Mouse (Mus musculus): Measurements from ENCODE around the gene Dennd1a. TPM values are rescaled to one million over a fixed set of nuclear protein-coding genes. Genes with fewer than 3 reads are reported as not detected.

Dennd1a gene
- polyA plus RNA-seq, 1 experiment from 2014 or later, result 9.6 TPM

- peak; percentile 28; the same call in 1 of the 2 replicates for ATAC-seq
- Histone ChIP-seq H3K4me3 (ENCODE audit: low read length) (no peak overlapping the region), H3K4me1 (ENCODE audit: control insufficient read depth, insufficient read depth, low read length) (peaks cover 14% of the 10 kb centered on the region), H3K9me3 (ENCODE audit: control insufficient read depth, low read length) (no peaks in the 10 kb centered on the region), H3K9ac (ENCODE audit: low read depth, low read length) (no peak overlapping the region), H3K27ac (ENCODE audit: low read length) (no peak overlapping the region), H3K36me3 (ENCODE audit: control insufficient read depth, insufficient read depth, low read length) (no peaks in the 10 kb centered on the region), H3K27me3 (replicated peaks; ENCODE audit: control insufficient read depth, insufficient read depth, low read length) (no peaks in the 10 kb centered on the region), H3K4me2 (ENCODE audit: low read depth, low read length) (no peak overlapping the region)
- 58% methylated on average over 5 of the region's 5 CpGs for WGBS
Measured at GRCm38 (mm10) chr2:38111655-38112351, 175.4 kb downstream of the Dennd1a start.

DNA sequence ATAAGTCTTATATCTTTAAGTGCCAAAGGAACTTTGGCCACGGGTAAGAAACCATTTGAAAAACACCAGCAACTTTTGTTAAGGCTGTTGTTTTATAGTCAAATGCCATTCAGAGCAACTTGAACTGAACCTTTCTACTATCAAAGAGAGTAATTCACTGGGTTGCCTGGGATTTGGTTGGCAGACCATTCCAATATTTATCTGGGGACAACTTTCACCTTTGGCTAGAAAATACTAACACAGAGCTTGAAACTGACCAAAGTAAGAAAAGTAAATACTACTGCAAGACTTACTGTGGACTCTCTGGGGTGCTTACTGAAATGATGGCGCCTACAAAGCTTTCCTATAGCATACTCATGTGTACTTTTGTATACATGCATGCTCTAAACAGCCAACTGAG lies 178.6 kb downstream of the Dennd1a start:
- WGBS, result 87% methylated on average over 2 of the region's 2 CpGs
- Histone ChIP-seq H3K9me3 (ENCODE audit: control insufficient read depth, low read length) (no peaks in the 10 kb centered on the region), H3K27ac (ENCODE audit: low read length) (no peak overlapping the region), H3K36me3 (ENCODE audit: control insufficient read depth, insufficient read depth, low read length) (no peaks in the 10 kb centered on the region), H3K27me3 (replicated peaks; ENCODE audit: control insufficient read depth, insufficient read depth, low read length) (no peaks in the 10 kb centered on the region), H3K9ac (ENCODE audit: low read depth, low read length) (no peak overlapping the region), H3K4me1 (ENCODE audit: control insufficient read depth, insufficient read depth, low read length) (peaks cover 2% of the 10 kb centered on the region; the same call in 1 of the 2 replicates), H3K4me2 (ENCODE audit: low read depth, low read length) (no peak overlapping the region), H3K4me3 (ENCODE audit: low read length) (no peak overlapping the region)
- no peak for ATAC-seq

DNA sequence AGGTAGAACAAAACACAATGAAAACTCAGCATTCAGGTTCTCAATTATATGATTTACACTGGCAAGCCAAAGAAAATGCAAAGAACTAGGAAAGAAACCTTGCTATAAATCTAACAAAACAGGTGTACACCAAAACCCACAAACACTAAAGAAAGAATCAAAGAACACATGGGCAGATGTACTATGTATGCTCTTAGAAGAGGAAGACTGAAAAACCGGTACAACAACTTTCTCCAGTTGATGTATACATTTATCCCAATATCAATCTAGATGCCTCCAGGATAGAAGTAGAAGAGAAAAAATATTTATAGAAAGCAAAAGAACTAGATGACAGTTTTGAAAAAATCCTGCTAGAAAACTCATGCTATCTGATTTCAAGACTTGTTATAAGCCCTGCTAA lies 184.5 kb downstream of the Dennd1a start:
- Histone ChIP-seq H3K9ac (ENCODE audit: low read depth, low read length) (no peak overlapping the region), H3K27me3 (replicated peaks; ENCODE audit: control insufficient read depth, insufficient read depth, low read length) (no peaks in the 10 kb centered on the region), H3K4me2 (ENCODE audit: low read depth, low read length) (no peak overlapping the region), H3K36me3 (ENCODE audit: control insufficient read depth, insufficient read depth, low read length) (no peaks in the 10 kb centered on the region), H3K4me1 (ENCODE audit: control insufficient read depth, insufficient read depth, low read length) (peaks cover 4% of the 10 kb centered on the region; the same call in 1 of the 2 replicates), H3K4me3 (ENCODE audit: low read length) (no peak overlapping the region), H3K9me3 (ENCODE audit: control insufficient read depth, low read length) (no peaks in the 10 kb centered on the region), H3K27ac (ENCODE audit: low read length) (no peak overlapping the region)
- no peak for ATAC-seq
- WGBS, result 84% methylated on average over 1 of the region's 1 CpGs

- no peaks in the 10 kb centered on the region for H3K27me3 ChIP-seq (replicated peaks; ENCODE audit: control insufficient read depth, insufficient read depth, low read length)
- H3K9me3 ChIP-seq (ENCODE audit: control insufficient read depth, low read length), result no peaks in the 10 kb centered on the region
- H3K4me2 ChIP-seq (ENCODE audit: low read depth, low read length), result no peak overlapping the region
- no peak overlapping the region for H3K27ac ChIP-seq (ENCODE audit: low read length)
- no peaks in the 10 kb centered on the region for H3K36me3 ChIP-seq (ENCODE audit: control insufficient read depth, insufficient read depth, low read length)
- 60% methylated on average over 7 of the region's 7 CpGs for WGBS
- no peak for ATAC-seq
- peaks cover 4% of the 10 kb centered on the region; the same call in 1 of the 2 replicates for H3K4me1 ChIP-seq (ENCODE audit: control insufficient read depth, insufficient read depth, low read length)
- no peak overlapping the region for H3K4me3 ChIP-seq (ENCODE audit: low read length)
- H3K9ac ChIP-seq (ENCODE audit: low read depth, low read length), result no peak overlapping the region
Measured at GRCm38 (mm10) chr2:38100289-38100688, 186.9 kb downstream of the Dennd1a start.

GRCm38 (mm10) chr2:38099120-38099773 lies 187.9 kb downstream of the Dennd1a start:
- Histone ChIP-seq H3K36me3 (ENCODE audit: control insufficient read depth, insufficient read depth, low read length) (no peaks in the 10 kb centered on the region), H3K4me1 (ENCODE audit: control insufficient read depth, insufficient read depth, low read length) (peaks cover 6% of the 10 kb centered on the region), H3K9me3 (ENCODE audit: control insufficient read depth, low read length) (no peaks in the 10 kb centered on the region), H3K4me3 (ENCODE audit: low read length) (no peak overlapping the region), H3K27ac (ENCODE audit: low read length) (no peak overlapping the region), H3K27me3 (replicated peaks; ENCODE audit: control insufficient read depth, insufficient read depth, low read length) (no peaks in the 10 kb centered on the region), H3K9ac (ENCODE audit: low read depth, low read length) (no peak overlapping the region), H3K4me2 (ENCODE audit: low read depth, low read length) (no peak overlapping the region)
- WGBS, result 72% methylated on average over 4 of the region's 4 CpGs
- ATAC-seq, result peak; percentile 73

DNA sequence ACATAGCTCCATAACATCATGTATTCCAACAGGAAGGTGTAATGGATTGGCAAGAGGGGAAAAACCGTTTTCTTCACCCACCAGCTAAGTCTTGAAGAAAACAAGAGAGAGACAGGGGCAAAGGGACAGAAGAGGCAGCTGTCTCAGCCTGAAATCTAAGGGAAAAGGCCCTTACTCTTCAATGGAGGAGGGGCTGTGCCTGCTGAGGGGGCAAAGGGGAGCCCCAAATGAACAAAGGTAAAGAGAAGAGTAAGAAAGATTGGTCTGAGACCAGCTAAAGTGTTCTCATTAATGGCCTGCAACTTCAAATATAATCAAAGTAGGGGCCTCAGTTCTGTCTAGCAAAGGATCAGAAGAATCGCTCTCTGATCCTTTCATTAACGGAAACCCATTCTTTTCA lies 189.7 kb downstream of the Dennd1a start:
- Histone ChIP-seq H3K4me1 (ENCODE audit: control insufficient read depth, insufficient read depth, low read length) (peaks cover 6% of the 10 kb centered on the region), H3K4me3 (ENCODE audit: low read length) (no peak overlapping the region), H3K9ac (ENCODE audit: low read depth, low read length) (no peak overlapping the region), H3K27me3 (replicated peaks; ENCODE audit: control insufficient read depth, insufficient read depth, low read length) (no peaks in the 10 kb centered on the region), H3K27ac (ENCODE audit: low read length) (no peak overlapping the region), H3K36me3 (ENCODE audit: control insufficient read depth, insufficient read depth, low read length) (no peaks in the 10 kb centered on the region), H3K9me3 (ENCODE audit: control insufficient read depth, low read length) (no peaks in the 10 kb centered on the region), H3K4me2 (ENCODE audit: low read depth, low read length) (no peak overlapping the region)
- no peak for ATAC-seq
- WGBS, result 78% methylated on average over 3 of the region's 3 CpGs

GRCm38 (mm10) chr2:38096328-38096727 lies 190.9 kb downstream of the Dennd1a start:
- Histone ChIP-seq H3K36me3 (ENCODE audit: control insufficient read depth, insufficient read depth, low read length) (no peaks in the 10 kb centered on the region), H3K4me3 (ENCODE audit: low read length) (no peak overlapping the region), H3K4me1 (ENCODE audit: control insufficient read depth, insufficient read depth, low read length) (peaks cover 6% of the 10 kb centered on the region), H3K9me3 (ENCODE audit: control insufficient read depth, low read length) (no peaks in the 10 kb centered on the region), H3K9ac (ENCODE audit: low read depth, low read length) (no peak overlapping the region), H3K4me2 (ENCODE audit: low read depth, low read length) (no peak overlapping the region), H3K27me3 (replicated peaks; ENCODE audit: control insufficient read depth, insufficient read depth, low read length) (no peaks in the 10 kb centered on the region), H3K27ac (ENCODE audit: low read length) (no peak overlapping the region)
- ATAC-seq, result no peak

GRCm38 (mm10) chr2:38094380-38095163 lies 192.6 kb downstream of the Dennd1a start:
- Histone ChIP-seq H3K4me3 (ENCODE audit: low read length) (no peak overlapping the region), H3K4me2 (ENCODE audit: low read depth, low read length) (no peak overlapping the region), H3K27ac (ENCODE audit: low read length) (no peak overlapping the region), H3K4me1 (ENCODE audit: control insufficient read depth, insufficient read depth, low read length) (peaks cover 2% of the 10 kb centered on the region), H3K27me3 (replicated peaks; ENCODE audit: control insufficient read depth, insufficient read depth, low read length) (no peaks in the 10 kb centered on the region), H3K9me3 (ENCODE audit: control insufficient read depth, low read length) (no peaks in the 10 kb centered on the region), H3K36me3 (ENCODE audit: control insufficient read depth, insufficient read depth, low read length) (no peaks in the 10 kb centered on the region), H3K9ac (ENCODE audit: low read depth, low read length) (no peak overlapping the region)
- ATAC-seq, result no peak
- WGBS, result 35% methylated on average over 2 of the region's 2 CpGs

GRCm38 (mm10) chr2:38093968-38094367 lies 193.2 kb downstream of the Dennd1a start:
- Histone ChIP-seq H3K4me3 (ENCODE audit: low read length) (no peak overlapping the region), H3K9me3 (ENCODE audit: control insufficient read depth, low read length) (no peaks in the 10 kb centered on the region), H3K4me2 (ENCODE audit: low read depth, low read length) (no peak overlapping the region), H3K36me3 (ENCODE audit: control insufficient read depth, insufficient read depth, low read length) (no peaks in the 10 kb centered on the region), H3K27ac (ENCODE audit: low read length) (no peak overlapping the region), H3K9ac (ENCODE audit: low read depth, low read length) (no peak overlapping the region), H3K27me3 (replicated peaks; ENCODE audit: control insufficient read depth, insufficient read depth, low read length) (no peaks in the 10 kb centered on the region), H3K4me1 (ENCODE audit: control insufficient read depth, insufficient read depth, low read length) (peaks cover 2% of the 10 kb centered on the region)
- no peak for ATAC-seq

Data from intestine, embryonic 16.5 days (tissue).